ENCODE assay signal across 8 mouse cellular contexts in the genomic region with DNA sequence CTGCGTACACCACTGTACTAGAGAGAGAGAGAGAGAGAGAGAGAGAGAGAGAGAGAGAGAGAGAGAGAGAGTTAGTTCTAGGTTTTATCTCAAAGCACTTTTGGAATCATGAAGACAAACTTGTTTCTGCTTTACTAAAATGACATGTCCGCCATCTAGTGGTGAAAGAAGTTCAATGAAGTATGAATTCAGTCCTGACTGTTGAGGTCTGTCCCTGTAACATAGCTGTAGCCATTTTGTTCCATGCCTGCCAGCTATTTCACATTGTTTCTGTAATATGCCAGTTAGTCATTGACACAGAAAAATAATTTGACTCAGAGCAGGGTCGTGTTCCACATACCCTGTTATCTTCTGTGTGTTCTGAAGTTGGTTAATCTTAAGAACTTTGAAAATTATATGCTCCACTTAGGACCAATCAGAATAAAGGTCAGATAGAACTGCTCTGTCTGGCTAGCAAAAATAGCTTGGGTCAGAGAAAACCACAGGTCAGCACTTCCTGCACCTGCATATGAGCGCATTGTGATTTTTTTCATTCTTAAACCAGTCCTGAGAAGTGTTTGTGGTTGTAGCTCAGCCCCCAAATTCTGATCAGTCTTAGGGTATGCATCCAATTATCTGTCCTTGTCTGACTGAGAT. TPM values are rescaled to one million over a fixed set of nuclear protein-coding genes. Genes with fewer than 3 reads are reported as not detected.
DNase-seq lines count a peak whose midpoint lies in the region; ATAC-seq and TF ChIP-seq lines count a peak whose summit lies in the region.

No protein-coding gene starts in this region.

- peaks cover 49% of the 10 kb centered on the region for H3K4me1 ChIP-seq in E14TG2a.4 (replicated peaks; ENCODE audit: low read depth, low read length)
- peaks cover 5 to 11% of the 10 kb centered on the region in 2 experiments; a peak in 3 of 4 replicates for H3K4me1 ChIP-seq in liver, embryonic 14.5 days (replicated peaks; ENCODE audit: control insufficient read depth in 2 of 2, insufficient read depth in 2 of 2, low read length in 1 of 2)
- peaks cover 26% of the 10 kb centered on the region for H3K4me1 ChIP-seq in neural tube, embryonic 13.5 days (replicated peaks)

- no peak for TF ChIP-seq EP300 in liver, embryonic 14.5 days (IDR thresholded peaks at IDR 0.05; ENCODE audit: low read depth)

- H3K9me3 ChIP-seq in E14TG2a.4 (ENCODE audit: low read length) = no peaks in the 10 kb centered on the region
- H3K9me3 ChIP-seq in liver, embryonic 14.5 days (ENCODE audit: control insufficient read depth, low read length) = no peaks in the 10 kb centered on the region
- no peaks in the 10 kb centered on the region for H3K9me3 ChIP-seq in neural tube, embryonic 13.5 days

- no peak overlapping the region for H3K27ac ChIP-seq in liver, embryonic 14.5 days
- no peak overlapping the region for H3K27ac ChIP-seq in neural tube, embryonic 13.5 days (replicated peaks)

- TF ChIP-seq CTCF in E14TG2a.4 (conservative IDR thresholded peaks at IDR 0.05; ENCODE audit: low read length) = peak; percentile 43
- peak; percentile 70 for TF ChIP-seq CTCF in liver, embryonic 14.5 days (IDR thresholded peaks at IDR 0.05; ENCODE audit: low read depth)

- peak; percentile 96 for DNase-seq in 416B (ENCODE audit: low read depth)
- peak; percentile 91 for DNase-seq in cerebellum, adult 9-10 months
- peak; percentile 23 for DNase-seq in kidney, adult 18-20 months
- DNase-seq in liver, embryonic 14.5 days (ENCODE audit: low read depth in 3 of 3, low spot score in 3 of 3) = peak; percentile 73 to 76 (median 75)
- no peak for DNase-seq in gastrocnemius, postnatal 4 days (ENCODE audit: low spot score in 2 of 2)

- 0 out of 2 replicates have a peak overlapping the region, but pooled peaks have one; percentile 3 for H3K9ac ChIP-seq in liver, embryonic 14.5 days (replicated peaks)
- no peak overlapping the region for H3K9ac ChIP-seq in neural tube, embryonic 13.5 days

- no peaks in the 10 kb centered on the region for H3K27me3 ChIP-seq in E14TG2a.4 (ENCODE audit: insufficient read depth, low read length)
- H3K27me3 ChIP-seq in liver, embryonic 14.5 days (ENCODE audit: control insufficient read depth, insufficient read depth, low read length) = no peaks in the 10 kb centered on the region
- no peaks in the 10 kb centered on the region for H3K27me3 ChIP-seq in neural tube, embryonic 13.5 days

- peak overlapping the region; percentile 75 for H3K4me2 ChIP-seq in liver, embryonic 14.5 days (ENCODE audit: low read depth)
- peak overlapping the region; percentile 72; the same call in 1 of the 2 replicates for H3K4me2 ChIP-seq in neural tube, embryonic 13.5 days

- ATAC-seq in granulocyte monocyte progenitor cell, adult 5-6 weeks (replicated peaks; ENCODE audit: poor library complexity, severe bottlenecking) = peak; percentile 40
- ATAC-seq in liver, embryonic 14.5 days (ENCODE audit: insufficient read depth) = peak; percentile 38
- ATAC-seq in neural tube, embryonic 13.5 days (ENCODE audit: low read depth) = 0 out of 2 replicates have a peak, but pooled peaks have one; percentile 5

- 7% methylated on average over 4 of the region's 4 CpGs for WGBS in liver, embryonic 14.5 days (ENCODE audit: insufficient replicate concordance)
- WGBS in neural tube, embryonic 13.5 days = 21% methylated on average over 4 of the region's 4 CpGs

- peaks cover 6% of the 10 kb centered on the region; the same call in 1 of the 2 replicates for H3K36me3 ChIP-seq in E14TG2a.4 (ENCODE audit: insufficient read depth, low read length)
- no peaks in the 10 kb centered on the region for H3K36me3 ChIP-seq in liver, embryonic 14.5 days (replicated peaks; ENCODE audit: control insufficient read depth, insufficient read depth, low read depth)
- H3K36me3 ChIP-seq in neural tube, embryonic 13.5 days = no peaks in the 10 kb centered on the region

- peak overlapping the region; percentile 79; the same call in 1 of the 2 replicates for H3K4me3 ChIP-seq in E14TG2a.4 (replicated peaks; ENCODE audit: low read length)
- no peak overlapping the region for H3K4me3 ChIP-seq in liver, embryonic 14.5 days (ENCODE audit: insufficient read depth in 1 of 2, low read depth in 2 of 2, low read length in 2 of 2)
- no peak overlapping the region for H3K4me3 ChIP-seq in neural tube, embryonic 13.5 days

RNA-seq across cellular contexts. Expression of a gene that starts 0.8 kb away (rescaled TPM):
- 24.9 and 25.0 TPM in 2 replicates for total RNA-seq in granulocyte monocyte progenitor cell, adult 5-6 weeks (2014; fragmentation: Nextera tagmentation)
- total RNA-seq in granulocyte monocyte progenitor cell, adult 5-6 weeks (2017) = 33.6 and 46.7 TPM in 2 replicates
- 0.28 and 0.50 TPM in 2 replicates for polyA plus RNA-seq in liver, embryonic 14.5 days (2012; rRNA removed)
- 0.48 and 0.51 TPM in 2 replicates for polyA plus RNA-seq in liver, embryonic 14.5 days (2014; fragmentation: Nextera tagmentation; extraction: Ambion mirVana)
- polyA plus RNA-seq in neural tube, embryonic 13.5 days (2015; fragmentation: Nextera tagmentation; extraction: Ambion mirVana) = 1.8 and 2.3 TPM in 2 replicates
- 1 to 10 TPM; 4.6 to 4.9 TPM for total RNA-seq in gastrocnemius, postnatal 4 days (2021)

RNA-seq across cellular contexts. Expression of a gene that starts 32.2 kb away (rescaled TPM):
- 2.7 and 4.0 TPM in 2 replicates for total RNA-seq in granulocyte monocyte progenitor cell, adult 5-6 weeks (2014; fragmentation: Nextera tagmentation)
- total RNA-seq in granulocyte monocyte progenitor cell, adult 5-6 weeks (2017) = 1.9 and 3.6 TPM in 2 replicates
- 2.0 and 3.6 TPM in 2 replicates for polyA plus RNA-seq in liver, embryonic 14.5 days (2012; rRNA removed)
- 6.3 and 7.6 TPM in 2 replicates for polyA plus RNA-seq in liver, embryonic 14.5 days (2014; fragmentation: Nextera tagmentation; extraction: Ambion mirVana)
- 18.4 and 20.3 TPM in 2 replicates for polyA plus RNA-seq in neural tube, embryonic 13.5 days (2015; fragmentation: Nextera tagmentation; extraction: Ambion mirVana)
- 10 to 100 TPM; 10.1 to 10.4 TPM for total RNA-seq in gastrocnemius, postnatal 4 days (2021)

RNA-seq across cellular contexts. Expression of a gene that starts 45.8 kb away (rescaled TPM):
- 10.9 and 14.4 TPM in 2 replicates for total RNA-seq in granulocyte monocyte progenitor cell, adult 5-6 weeks (2014; fragmentation: Nextera tagmentation)
- 10.4 and 15.8 TPM in 2 replicates for total RNA-seq in granulocyte monocyte progenitor cell, adult 5-6 weeks (2017)
- 0.68 and 1.4 TPM in 2 replicates for polyA plus RNA-seq in liver, embryonic 14.5 days (2012; rRNA removed)
- polyA plus RNA-seq in liver, embryonic 14.5 days (2014; fragmentation: Nextera tagmentation; extraction: Ambion mirVana) = 2.5 and 2.6 TPM in 2 replicates
- polyA plus RNA-seq in neural tube, embryonic 13.5 days (2015; fragmentation: Nextera tagmentation; extraction: Ambion mirVana) = 9.4 and 10.1 TPM in 2 replicates
- 1 to 10 TPM; 2.9 to 3.4 TPM for total RNA-seq in gastrocnemius, postnatal 4 days (2021)

Comparison
In these comparisons a context has a peak if more than half of its experiments do, and no peak if none do; other contexts are left out.
1. DNase-seq: peak in 416B (single experiment), cerebellum, adult 9-10 months (single experiment), kidney, adult 18-20 months (single experiment) and liver, embryonic 14.5 days (3 of 3); none in gastrocnemius, postnatal 4 days (0 of 2).
2. RNA of a gene that starts 0.8 kb away (total RNA-seq): 24.9 to 46.7 TPM in granulocyte monocyte progenitor cell, adult 5-6 weeks; 4.6 to 4.9 TPM in gastrocnemius, postnatal 4 days; every median in the first group is over 4 times any median in the second.
3. Peak in every context shown above with its lines, with median percentiles within 50 percentile points of each other: ATAC-seq.